Mouse (Mus musculus) cerebellum, adult 8-10 months (tissue): ENCODE data around the gene Ftsj3.
"Not testable (repeated sequence)": the region's sequence is repeated elsewhere in the genome, so short reads cannot be mapped to it uniquely, and the experiment has no call there.

Experiments
- DNase-seq: peaks from one replicate; pipeline ENCODE4 v3.0.0; 2022

The Ftsj3 gene

DNA sequence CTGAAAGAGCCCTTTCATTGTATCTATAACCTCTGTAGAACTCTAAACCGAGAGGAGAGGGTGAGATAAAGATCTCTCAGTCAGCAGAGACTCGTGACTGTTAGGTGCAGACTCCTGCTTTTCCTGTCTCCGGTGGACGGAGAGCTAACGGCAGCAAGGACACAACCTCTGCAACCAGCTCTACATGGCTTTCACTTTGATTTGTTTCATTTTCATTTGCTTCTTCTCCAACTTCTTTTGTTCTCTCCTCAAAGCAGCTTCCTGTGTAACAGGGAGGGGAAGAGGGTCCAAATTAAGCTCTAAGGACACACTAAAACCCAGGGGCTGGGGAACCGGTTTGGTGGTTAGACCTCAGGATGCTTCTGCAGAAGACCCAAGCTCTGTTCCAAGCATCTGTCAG lies 55.1 kb downstream of the Ftsj3 start:
- no peak for DNase-seq

DNA sequence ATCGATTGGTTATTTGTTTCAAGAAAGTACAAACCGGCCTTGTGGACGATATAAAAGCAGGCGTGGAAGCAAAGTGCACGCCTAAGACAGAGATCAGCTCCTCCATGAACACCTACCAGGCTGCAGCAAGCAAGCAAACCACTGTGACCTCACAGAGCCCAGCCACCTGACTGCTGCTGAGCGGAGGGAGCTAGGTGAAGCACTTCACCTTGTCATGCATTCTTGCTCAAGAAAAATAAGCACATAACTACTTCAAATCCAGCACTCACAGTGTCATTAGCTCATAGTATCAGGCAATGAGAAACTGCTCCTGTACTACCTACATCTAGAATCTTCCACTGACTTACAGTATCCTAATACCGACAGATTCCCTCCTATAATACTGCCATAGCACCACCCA lies 55.9 kb downstream of the Ftsj3 start:
- not testable (repeated sequence) for DNase-seq
